Mouse (Mus musculus): ENCODE data around the gene Clic1.

- TF ChIP-seq CTCF (IDR thresholded peaks at IDR 0.05; ENCODE audit: insufficient read depth, low read depth, low read length) (no peak), POLR2A (IDR thresholded peaks at IDR 0.05; ENCODE audit: insufficient read depth, low read depth, low read length) (no peak)
These were observed 56.8 kb downstream of the Clic1 start for GRCm38 (mm10) chr17:35106522-35106921.

Data from olfactory bulb, adult 2 months (tissue).